Mouse (Mus musculus) liver, embryonic 14.5 days (tissue): ENCODE measurements around the gene Nr2c1. TPM values are rescaled to one million over a fixed set of nuclear protein-coding genes. Genes with fewer than 3 reads are reported as not detected.

Experiments
- ATAC-seq: fragments of 200-750 bp; cut with Nextera tagmentation; 2 replicates; pipeline ENCODE4 v1.8.0; 2017; ENCODE audit warnings: moderate number of reproducible peaks, mild to moderate bottlenecking, moderate library complexity; ENCODE audit not compliant: insufficient read depth
- DNase-seq, 3 experiments: peaks; one replicate each; pipeline ENCODE4 v3.0.0-alpha.2; 2012 to 2013; ENCODE audit warnings: low read depth in 3 of 3, low spot score in 3 of 3
- H3K27ac ChIP-seq: fragments of 300-500 bp; sonication (generic); 2 replicates; pipeline ENCODE4 v1.5.1; 2014; ENCODE audit warnings: moderate library complexity, mild to moderate bottlenecking, control low read depth, inconsistent platforms
- H3K27me3 ChIP-seq: fragments of 300-500 bp; sonication (generic); 2 replicates; pipeline ENCODE4 v1.6.1; 2014; ENCODE audit warnings: mild to moderate bottlenecking, low read length, moderate library complexity; ENCODE audit not compliant: control insufficient read depth, insufficient read depth
- H3K36me3 ChIP-seq: fragments of 300-500 bp; sonication (generic); replicated peaks from 2 replicates; pipeline ENCODE4 v1.6.1; 2014; ENCODE audit warnings: low read depth; ENCODE audit not compliant: control insufficient read depth, insufficient read depth
- H3K4me1 ChIP-seq, 2 experiments: fragments of 200-500 bp in 1 of 2; fragments of 300-500 bp in 1 of 2; sonication (generic) in 1 of 2; replicated peaks; 2 replicates each; pipeline ENCODE4 v1.6.1; 2012 to 2014; ENCODE audit warnings: antibody characterized with exemption in 1 of 2, inconsistent platforms in 1 of 2, low read length in 1 of 2; ENCODE audit not compliant: control insufficient read depth in 2 of 2, insufficient read depth in 2 of 2
- H3K4me2 ChIP-seq: fragments of 300-500 bp; sonication (generic); 2 replicates; pipeline ENCODE4 v1.6.1; 2014; ENCODE audit warnings: low read depth, mild to moderate bottlenecking, control low read depth, moderate library complexity
- H3K4me3 ChIP-seq, 2 experiments: fragments of 200-500 bp in 1 of 2; fragments of 300-500 bp in 1 of 2; sonication (generic) in 1 of 2; 2 replicates each; pipeline ENCODE4 v1.5.1; 2012 to 2014; ENCODE audit warnings: low read depth in 2 of 2, low read length in 2 of 2, mild to moderate bottlenecking in 2 of 2, control low read depth in 1 of 2, inconsistent platforms in 1 of 2, moderate library complexity in 1 of 2; ENCODE audit not compliant: insufficient read depth in 1 of 2
- H3K9ac ChIP-seq: fragments of 300-500 bp; sonication (generic); replicated peaks from 2 replicates; pipeline ENCODE4 v1.6.1; 2014; ENCODE audit warnings: mild to moderate bottlenecking, control low read depth, moderate library complexity
- H3K9me3 ChIP-seq: fragments of 300-500 bp; sonication (generic); 2 replicates; pipeline ENCODE4 v1.6.1; 2016; ENCODE audit warnings: low read length, mixed read lengths; ENCODE audit not compliant: control insufficient read depth
- CTCF ChIP-seq: IDR thresholded peaks from 2 replicates; pipeline ENCODE4 v1.5.1; 2016; ENCODE audit warnings: antibody characterized with exemption, low read depth, control low read depth
- EP300 ChIP-seq: IDR thresholded peaks from 2 replicates; pipeline ENCODE4 v1.6.1; 2016; ENCODE audit warnings: antibody characterized with exemption, low read depth
- WGBS: fragments of 180-500 bp; shearing (Covaris S2); extraction: QIAGEN DNeasy Blood & Tissue Kit; methylation state at CpG from one replicate; pipeline ENCODE4 v1.1.7; 2014; ENCODE audit not compliant: insufficient replicate concordance; 5-methylcytosine and 5-hydroxymethylcytosine counted together
- polyA plus RNA-seq, 2 experiments: library from polyadenylated mRNA; depleted of rRNA in 1 of 2; stranded (reverse) in 1 of 2; unstranded in 1 of 2; fragments of >200 nt; fragmentation: Nextera tagmentation in 1 of 2; extraction: Ambion mirVana in 1 of 2; gene quantifications; 2 replicates each; pipeline versions ENCODE4 v1.2.1 to v1.2.3; 2012 to 2014

Gene Nr2c1
- polyA plus RNA-seq, 2 experiments = 2.2 TPM

GRCm38 (mm10) chr10:94198482-94199405 is 50.9 kb downstream of the Nr2c1 start, which contains the start of gene Ndufa12:
Gene Ndufa12 (plus strand): TSS chr10:94198720.
- Histone ChIP-seq H3K9ac (peak within 1 kb of the TSS; percentile 61), H3K9me3 (no peaks in the 10 kb centered on the region), H3K27me3 (no peaks in the 10 kb centered on the region), H3K36me3 (peaks cover 7% of the 10 kb centered on the region), H3K27ac (peak within 1 kb of the TSS; percentile 5; the same call in 1 of the 2 replicates), H3K4me3 (peak within 1 kb of the TSS; percentile 74 to 84), H3K4me1 (peaks cover 3 to 5% of the 10 kb centered on the region in 2 experiments; a peak in 3 of 4 replicates), H3K4me2 (peak within 1 kb of the TSS; percentile 90)
- TF ChIP-seq CTCF (peak; percentile 77), EP300 (no peak)
- peak; percentile 85 to 87 (median 86) for DNase-seq
- peak; percentile 96 for ATAC-seq
- WGBS = under 1% methylated on average over 46 of the region's 46 CpGs

GRCm38 (mm10) chr10:94204973-94205372 is 57.1 kb downstream of the Nr2c1 start:
- no peak for TF ChIP-seq CTCF
- TF ChIP-seq EP300 = no peak
- H3K9ac ChIP-seq = no peak overlapping the region
- no peaks in the 10 kb centered on the region; a peak in 1 of 4 replicates for H3K4me1 ChIP-seq
- no peak overlapping the region for H3K27ac ChIP-seq
- no peak for DNase-seq
- no peaks in the 10 kb centered on the region for H3K27me3 ChIP-seq
- no peak overlapping the region for H3K4me3 ChIP-seq
- no peak for ATAC-seq
- H3K9me3 ChIP-seq = no peaks in the 10 kb centered on the region
- H3K4me2 ChIP-seq = no peak overlapping the region
- WGBS = 70% methylated on average over 4 of the region's 4 CpGs
- peaks cover 10% of the 10 kb centered on the region for H3K36me3 ChIP-seq

- 66% methylated on average over 6 of the region's 6 CpGs for WGBS
- Histone ChIP-seq H3K4me3 (no peak overlapping the region), H3K36me3 (no peaks in the 10 kb centered on the region; the same call in none of the 2 replicates), H3K9me3 (no peaks in the 10 kb centered on the region), H3K27ac (no peak overlapping the region), H3K4me1 (no peaks in the 10 kb centered on the region), H3K4me2 (no peak overlapping the region), H3K27me3 (no peaks in the 10 kb centered on the region), H3K9ac (no peak overlapping the region)
- ATAC-seq (no peak), DNase-seq (no peak)
- no peak for TF ChIP-seq EP300
- peak; percentile 5; the same call in 1 of the 2 replicates for TF ChIP-seq CTCF
Observed at GRCm38 (mm10) chr10:94210718-94211618, 63.1 kb downstream of the Nr2c1 start.

GRCm38 (mm10) chr10:94211725-94212124 is 63.9 kb downstream of the Nr2c1 start:
- no peak for ATAC-seq
- no peaks in the 10 kb centered on the region for H3K27me3 ChIP-seq
- DNase-seq = no peak

More at GRCm38 (mm10) chr10:94211725-94212124, 63.9 kb downstream of the Nr2c1 start:
- WGBS = 29% methylated on average over 2 of the region's 2 CpGs
- H3K27ac ChIP-seq = no peak overlapping the region
- no peaks in the 10 kb centered on the region; the same call in none of the 2 replicates for H3K36me3 ChIP-seq
- H3K4me3 ChIP-seq = no peak overlapping the region
- no peaks in the 10 kb centered on the region for H3K9me3 ChIP-seq
- H3K4me2 ChIP-seq = no peak overlapping the region
- H3K9ac ChIP-seq = no peak overlapping the region
- no peak for TF ChIP-seq CTCF
- TF ChIP-seq EP300 = no peak
- H3K4me1 ChIP-seq = no peaks in the 10 kb centered on the region
